Mouse (Mus musculus): ENCODE measurements around the gene Zmynd8.

Gene Zmynd8

DNA sequence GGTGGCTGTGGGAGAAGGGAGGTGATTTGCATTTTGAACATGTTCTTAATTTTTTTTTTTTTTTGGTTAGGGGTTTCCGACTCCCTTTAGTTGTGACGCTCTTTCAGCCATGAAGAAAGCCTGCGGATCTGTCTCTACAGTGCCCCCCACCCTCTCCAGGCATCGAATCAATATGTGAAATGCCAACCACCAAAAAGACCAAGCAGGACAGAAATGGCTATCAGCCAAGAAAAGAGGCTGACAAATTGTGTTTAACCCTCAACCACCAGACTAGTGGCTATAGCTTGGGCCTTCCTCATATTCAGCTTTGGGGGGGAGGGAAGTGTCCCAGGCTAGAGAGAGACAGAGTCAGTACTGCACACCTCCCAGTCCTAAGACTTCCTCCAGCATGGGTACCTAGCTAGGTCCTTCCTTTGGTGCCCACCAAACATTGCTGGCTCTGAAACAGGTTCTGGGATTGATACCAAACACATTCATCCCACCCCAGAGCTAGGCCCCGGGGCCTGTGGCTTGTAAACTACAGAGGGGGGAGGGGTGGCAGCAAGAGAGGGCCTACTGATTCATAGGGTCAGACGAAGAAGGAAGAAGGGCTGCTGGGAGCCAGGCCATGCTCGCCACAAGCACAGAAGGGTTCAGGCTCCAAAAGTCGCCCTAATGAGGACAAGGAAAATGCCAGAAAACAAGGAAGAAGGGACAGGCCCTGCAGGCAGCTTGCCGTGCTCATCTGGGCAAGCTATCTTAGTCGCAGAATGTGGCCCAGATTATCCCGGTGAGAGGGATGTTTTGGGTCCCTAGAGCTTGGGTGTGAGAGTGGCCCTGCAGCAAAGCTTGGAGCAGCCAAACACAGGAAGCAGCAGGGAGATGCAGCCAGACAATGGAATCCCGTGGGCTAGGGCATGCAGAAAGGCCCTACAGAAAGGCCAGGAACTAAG is 40.1 kb downstream of the Zmynd8 start:
- no peak for DNase-seq (ENCODE audit: low spot score)

GRCm38 (mm10) chr2:165857841-165858426 is 40.9 kb downstream of the Zmynd8 start:
- DNase-seq (ENCODE audit: low spot score), result peak; percentile 61

- no peak for DNase-seq (ENCODE audit: low spot score)
Measured at GRCm38 (mm10) chr2:165857395-165857831, 41.4 kb downstream of the Zmynd8 start.

DNA sequence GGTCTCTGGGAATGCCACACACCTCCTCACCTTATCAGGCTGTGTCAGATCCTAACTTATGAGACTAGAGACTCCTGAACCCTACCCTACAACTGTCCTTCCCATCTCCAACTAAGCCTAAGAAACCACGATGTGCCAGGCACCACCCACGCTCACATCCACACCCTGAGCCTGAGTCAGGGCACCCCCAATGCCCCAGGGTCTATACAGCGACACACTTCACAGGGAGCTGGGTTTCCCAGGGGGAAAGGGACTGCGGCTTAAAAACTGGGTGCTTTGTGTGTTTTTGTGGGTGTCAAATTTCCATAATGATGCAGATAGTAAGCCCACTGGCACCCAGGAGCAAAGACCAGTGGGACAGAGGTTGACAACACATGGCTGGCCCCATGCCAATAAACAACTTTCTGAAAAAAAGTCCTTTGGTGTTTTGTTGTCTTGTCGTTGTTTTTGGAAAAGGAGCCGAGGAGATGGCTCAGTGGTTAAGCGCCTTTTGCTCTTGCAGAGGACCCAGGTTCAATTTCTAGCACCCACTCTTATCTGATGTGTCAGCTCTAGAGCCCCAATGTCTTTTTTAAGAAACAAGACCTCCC is 42.1 kb downstream of the Zmynd8 start:
- DNase-seq (ENCODE audit: low spot score), result no peak

DNA sequence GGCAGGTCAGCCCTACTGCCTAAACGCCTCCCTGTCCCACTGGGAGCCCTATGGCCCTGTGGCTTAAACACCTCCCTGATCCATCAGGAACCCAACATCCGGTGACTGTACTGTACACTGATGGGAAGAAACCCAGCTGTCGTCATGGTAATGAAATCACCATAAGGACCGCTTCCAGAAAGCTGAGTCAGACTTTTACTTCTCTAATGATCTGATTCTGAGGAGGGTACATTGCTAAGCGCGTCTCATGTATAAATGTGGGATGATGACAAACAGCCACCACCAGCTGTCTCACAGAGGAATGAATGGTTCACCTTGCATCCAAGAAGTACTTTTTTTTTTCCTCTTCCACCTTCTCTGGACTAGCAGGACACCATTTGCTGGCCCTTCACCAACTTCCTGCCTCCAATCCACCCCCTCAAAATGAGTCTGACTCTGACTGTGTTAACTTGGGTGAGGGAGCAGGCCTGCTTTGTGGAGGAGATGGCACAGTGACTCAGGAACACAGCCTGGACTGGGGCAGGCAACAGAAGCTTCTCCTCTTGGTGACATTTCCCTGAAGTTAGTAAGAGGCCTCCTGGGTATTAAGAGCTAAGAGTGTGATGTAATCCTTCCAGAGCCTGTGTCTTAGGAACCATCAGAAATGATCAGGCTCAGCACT is 43.0 kb downstream of the Zmynd8 start:
- peak; percentile 76 for DNase-seq (ENCODE audit: low spot score)

- DNase-seq (ENCODE audit: low spot score), result peak; percentile 67
Measured at GRCm38 (mm10) chr2:165854207-165854968, 44.4 kb downstream of the Zmynd8 start.

- DNase-seq (ENCODE audit: low spot score), result no peak
Measured at GRCm38 (mm10) chr2:165852896-165853633, 45.8 kb downstream of the Zmynd8 start.

GRCm38 (mm10) chr2:165852453-165852852 is 46.4 kb downstream of the Zmynd8 start:
- no peak for DNase-seq (ENCODE audit: low spot score)

GRCm38 (mm10) chr2:165851811-165852415 is 46.9 kb downstream of the Zmynd8 start:
- DNase-seq (ENCODE audit: low spot score), result no peak

DNA sequence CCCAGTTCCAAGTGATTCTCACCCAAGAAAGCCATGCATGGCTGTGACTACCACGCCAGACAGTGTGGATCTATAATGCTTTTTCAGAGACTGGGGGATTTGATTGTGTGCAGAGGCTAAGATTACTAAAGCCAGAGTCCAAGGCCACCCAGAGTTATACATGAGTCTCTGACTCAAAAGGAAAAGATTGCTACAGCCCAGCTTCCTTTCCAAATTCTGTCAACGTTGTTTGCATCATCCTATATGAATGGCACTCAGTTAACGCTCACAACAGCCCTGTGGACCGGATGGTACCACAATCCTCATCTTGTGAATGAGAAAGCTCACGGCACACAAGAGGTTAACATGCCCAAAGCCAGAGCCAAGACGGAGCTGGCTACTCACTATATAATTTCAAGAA is 48.0 kb downstream of the Zmynd8 start:
- no peak for DNase-seq (ENCODE audit: low spot score)

DNA sequence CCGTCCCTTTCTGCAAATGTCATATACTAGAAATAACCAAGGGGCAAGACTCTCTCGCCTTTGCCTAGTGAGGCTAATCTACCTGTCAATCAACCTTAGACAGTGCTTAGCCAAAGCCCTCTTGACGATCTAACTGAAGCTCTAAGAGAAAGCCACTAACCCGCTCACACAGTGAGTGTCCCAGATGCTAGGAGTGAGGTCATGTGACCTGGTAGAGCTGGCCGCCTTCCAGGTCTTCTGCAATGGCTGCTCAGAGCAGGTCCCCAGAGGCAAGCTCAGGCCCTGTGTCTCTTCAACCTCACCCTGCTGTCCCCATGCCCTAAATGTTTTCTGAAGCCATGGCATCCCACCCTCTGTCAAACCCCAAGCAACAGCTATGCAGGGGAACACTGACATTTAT is 49.7 kb downstream of the Zmynd8 start:
- peak; percentile 87 for DNase-seq (ENCODE audit: low spot score)

DNA sequence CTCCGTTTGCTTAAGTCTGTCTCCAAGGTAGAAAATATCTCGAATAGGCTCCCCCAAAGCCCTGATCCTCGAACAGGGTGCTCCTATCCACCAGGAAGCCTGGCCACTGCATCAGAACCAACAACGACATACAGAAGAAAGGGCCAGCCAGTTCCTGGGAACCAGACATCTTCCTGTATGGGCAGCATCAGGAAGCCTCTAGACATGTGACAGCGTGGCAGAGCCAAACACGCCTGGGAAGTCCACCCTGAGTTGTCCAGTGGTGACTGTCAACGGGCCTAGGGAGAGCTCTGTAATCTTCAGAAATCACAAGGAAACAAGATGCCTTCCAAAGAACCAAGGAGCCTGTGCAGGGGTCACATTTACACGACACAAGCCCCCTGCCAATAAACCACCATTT is 52.0 kb downstream of the Zmynd8 start:
- no peak for DNase-seq (ENCODE audit: low spot score)

GRCm38 (mm10) chr2:165845490-165845889 is 53.3 kb downstream of the Zmynd8 start:
- no peak for DNase-seq (ENCODE audit: low spot score)

DNA sequence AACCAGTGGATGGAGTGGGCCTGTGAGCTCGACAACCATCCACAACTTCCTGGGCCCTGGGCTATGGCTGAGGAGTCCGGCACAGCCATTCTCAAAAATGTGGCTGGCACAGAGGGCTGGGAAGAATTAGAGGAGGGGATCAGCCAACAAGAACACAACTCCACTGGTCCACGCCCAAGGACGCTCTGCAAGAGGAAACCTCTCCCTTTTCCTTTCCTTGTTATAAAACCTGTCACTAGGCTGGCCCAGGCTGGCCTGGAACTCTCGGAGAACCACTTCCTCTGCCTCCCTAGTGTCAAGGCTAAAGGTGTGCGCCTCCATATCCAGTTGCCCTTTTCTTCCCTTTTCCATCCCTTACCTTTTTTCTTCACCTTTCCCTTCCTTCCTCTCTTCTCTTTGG is 55.5 kb downstream of the Zmynd8 start:
- no peak for DNase-seq (ENCODE audit: low spot score)

GRCm38 (mm10) chr2:165842241-165842640 is 56.6 kb downstream of the Zmynd8 start:
- no peak for DNase-seq (ENCODE audit: low spot score)

- DNase-seq (ENCODE audit: low spot score), result no peak
Measured at GRCm38 (mm10) chr2:165841805-165842204, 57.0 kb downstream of the Zmynd8 start.

GRCm38 (mm10) chr2:165840852-165841251 is 58.0 kb downstream of the Zmynd8 start:
- DNase-seq (ENCODE audit: low spot score), result no peak

DNA sequence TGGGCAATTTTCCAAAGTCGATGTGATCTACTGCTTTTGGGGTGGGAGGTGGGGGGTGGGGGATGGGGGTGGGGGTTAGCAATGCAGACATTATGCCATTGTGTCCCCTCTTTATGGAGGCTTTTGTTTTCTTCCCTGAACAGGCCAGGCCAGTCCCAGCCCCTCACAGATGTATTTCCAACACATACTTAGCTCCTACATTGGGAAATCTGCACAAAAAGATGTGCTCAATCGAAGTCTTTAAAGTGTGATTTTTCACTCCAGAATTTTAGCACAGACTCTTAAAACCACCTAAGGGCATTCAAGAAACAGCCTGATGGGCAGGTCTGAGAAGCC is 59.5 kb downstream of the Zmynd8 start:
- no peak for DNase-seq (ENCODE audit: low spot score)

- DNase-seq (ENCODE audit: low spot score), result no peak
Measured at GRCm38 (mm10) chr2:165838606-165839316, 60.1 kb downstream of the Zmynd8 start.

DNA sequence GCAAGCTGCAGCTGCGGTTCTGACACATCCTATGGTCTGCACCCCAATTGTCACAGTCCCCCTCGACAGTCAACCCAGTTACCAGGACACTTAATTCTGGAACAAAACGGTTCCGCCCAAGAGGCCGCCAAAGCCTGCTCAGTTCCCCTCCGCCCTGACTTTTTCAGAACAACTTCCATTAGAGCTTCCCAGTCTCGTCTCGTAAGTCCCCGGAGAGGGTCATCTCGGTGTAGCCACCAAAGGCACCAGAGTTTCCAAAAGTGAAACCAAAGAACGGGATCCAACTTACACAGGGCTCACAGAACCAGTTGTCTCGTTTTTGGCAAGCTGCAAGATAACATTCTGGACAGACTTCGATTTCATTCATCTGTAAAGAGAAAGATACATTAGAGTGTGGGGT is 64.2 kb downstream of the Zmynd8 start:
- no peak for DNase-seq (ENCODE audit: low spot score)
